Mouse (Mus musculus) liver, adult 2 months (tissue): ENCODE results near the gene Adamts8. TPM values are rescaled to one million over a fixed set of nuclear protein-coding genes. Genes with fewer than 3 reads are reported as not detected.

ENCODE experiments used
- DNase-seq: peaks from one replicate; pipeline ENCODE4 v3.0.0-alpha.2; 2011; ENCODE audit warnings: low read depth, low spot score; ENCODE audit errors: extremely low read depth
- H3K27ac ChIP-seq: fragments of 200-500 bp; replicated peaks from 2 replicates; pipeline ENCODE4 v1.5.1; 2012; ENCODE audit warnings: low read depth, mild to moderate bottlenecking, control low read depth, inconsistent platforms, low read length; ENCODE audit not compliant: insufficient read depth
- H3K27me3 ChIP-seq: fragments of 200-500 bp; 2 replicates; pipeline ENCODE4 v1.6.1; 2012; ENCODE audit warnings: mild to moderate bottlenecking, moderate library complexity, low read length, inconsistent platforms; ENCODE audit not compliant: control insufficient read depth, insufficient read depth
- H3K36me3 ChIP-seq: fragments of 200-500 bp; 2 replicates; pipeline ENCODE4 v1.6.1; 2012; ENCODE audit warnings: low read length, inconsistent platforms; ENCODE audit not compliant: control insufficient read depth, insufficient read depth
- H3K4me1 ChIP-seq: fragments of 200-500 bp; 2 replicates; pipeline ENCODE4 v1.6.1; 2011; ENCODE audit warnings: low read length; ENCODE audit not compliant: control insufficient read depth, insufficient read depth
- H3K4me3 ChIP-seq: fragments of 200-500 bp; 2 replicates; pipeline ENCODE4 v1.5.1; 2011; ENCODE audit warnings: low read depth, mild to moderate bottlenecking, control low read depth, low read length, moderate library complexity; ENCODE audit not compliant: insufficient read depth
- H3K79me2 ChIP-seq: fragments of 200-500 bp; 2 replicates; pipeline ENCODE4 v1.6.1; 2012; ENCODE audit warnings: inconsistent platforms, mild to moderate bottlenecking, low read length, moderate library complexity; ENCODE audit not compliant: control insufficient read depth, insufficient read depth
- H3K9ac ChIP-seq: fragments of 200-500 bp; 2 replicates; pipeline ENCODE4 v1.6.1; 2012; ENCODE audit warnings: low read depth, mild to moderate bottlenecking, control low read depth, inconsistent platforms, low read length
- CTCF ChIP-seq: fragments of 200-500 bp; IDR thresholded peaks from 2 replicates; pipeline ENCODE4 v1.5.1; 2011; ENCODE audit warnings: low read depth, low read length, control low read depth
- POLR2A ChIP-seq: fragments of 200-500 bp; IDR thresholded peaks from 2 replicates; pipeline ENCODE4 v1.6.1; 2011; ENCODE audit warnings: low read length, control low read depth; ENCODE audit not compliant: insufficient read depth; ENCODE audit errors: extremely low read depth
- WGBS: fragments of 180-500 bp; shearing (Covaris S2); methylation state at CpG from one replicate; pipeline ENCODE4 v1.1.7; 2018; 5-methylcytosine and 5-hydroxymethylcytosine counted together
- polyA plus RNA-seq: library from polyadenylated mRNA; depleted of rRNA; stranded (reverse); fragments of >200 nt; gene quantifications from 2 replicates; pipeline ENCODE4 v1.2.3, GENCODE M21; 2012
- total RNA-seq: library from RNA; depleted of rRNA; stranded (reverse); fragments of >200 nt; gene quantifications from 2 replicates; pipeline ENCODE4 v1.2.3, GENCODE M21; 2014

Adamts8 gene
- total and polyA plus RNA-seq, 2 experiments, result not detected

- no peaks in the 10 kb centered on the region for H3K79me2 ChIP-seq
- TF ChIP-seq CTCF, result no peak
- TF ChIP-seq POLR2A, result no peak
- DNase-seq, result no peak
- H3K36me3 ChIP-seq, result no peaks in the 10 kb centered on the region
- H3K9ac ChIP-seq, result no peak overlapping the region
- no peak overlapping the region for H3K4me3 ChIP-seq
- no peak overlapping the region for H3K27ac ChIP-seq
- no peaks in the 10 kb centered on the region for H3K27me3 ChIP-seq
- WGBS, result 89% methylated on average over 5 of the region's 5 CpGs
- H3K4me1 ChIP-seq, result peaks cover 7% of the 10 kb centered on the region
These were observed 39.1 kb upstream of the Adamts8 start for GRCm38 (mm10) chr9:30903266-30903665.

- Histone ChIP-seq H3K27ac (peak overlapping the region; percentile 27), H3K27me3 (no peaks in the 10 kb centered on the region), H3K79me2 (no peaks in the 10 kb centered on the region), H3K4me1 (peaks cover 7% of the 10 kb centered on the region), H3K4me3 (peak overlapping the region; percentile 34; the same call in 1 of the 2 replicates), H3K9ac (peak overlapping the region; percentile 7; the same call in 1 of the 2 replicates), H3K36me3 (no peaks in the 10 kb centered on the region)
- DNase-seq, result peak; percentile 97
- WGBS, result 14% methylated on average over 10 of the region's 10 CpGs
- TF ChIP-seq POLR2A, result no peak
- no peak for TF ChIP-seq CTCF
These were observed 36.5 kb upstream of the Adamts8 start for GRCm38 (mm10) chr9:30905861-30906260.

GRCm38 (mm10) chr9:30906426-30906825 is 35.9 kb upstream of the Adamts8 start:
- Histone ChIP-seq H3K36me3 (no peaks in the 10 kb centered on the region), H3K9ac (no peak overlapping the region), H3K27me3 (no peaks in the 10 kb centered on the region), H3K4me1 (peaks cover 8% of the 10 kb centered on the region), H3K4me3 (no peak overlapping the region), H3K79me2 (no peaks in the 10 kb centered on the region), H3K27ac (no peak overlapping the region)
- peak; percentile 74 for DNase-seq
- TF ChIP-seq CTCF (no peak), POLR2A (no peak)
- 23% methylated on average over 4 of the region's 4 CpGs for WGBS

- DNase-seq, result peak; percentile 29
- Histone ChIP-seq H3K27me3 (no peaks in the 10 kb centered on the region), H3K9ac (no peak overlapping the region), H3K36me3 (no peaks in the 10 kb centered on the region), H3K4me1 (peaks cover 17% of the 10 kb centered on the region), H3K4me3 (no peak overlapping the region), H3K27ac (no peak overlapping the region), H3K79me2 (no peaks in the 10 kb centered on the region)
- WGBS, result 59% methylated on average over 5 of the region's 5 CpGs
- no peak for TF ChIP-seq CTCF
- TF ChIP-seq POLR2A, result no peak
These were observed 34.6 kb upstream of the Adamts8 start for GRCm38 (mm10) chr9:30907677-30908295.

- no peaks in the 10 kb centered on the region for H3K27me3 ChIP-seq
- TF ChIP-seq CTCF (no peak), POLR2A (no peak)
- no peaks in the 10 kb centered on the region for H3K79me2 ChIP-seq
- 10% methylated on average over 5 of the region's 5 CpGs for WGBS
- H3K9ac ChIP-seq, result no peak overlapping the region
- H3K4me1 ChIP-seq, result peaks cover 17% of the 10 kb centered on the region
- DNase-seq, result peak; percentile 82
- H3K4me3 ChIP-seq, result no peak overlapping the region
- H3K27ac ChIP-seq, result no peak overlapping the region
- H3K36me3 ChIP-seq, result no peaks in the 10 kb centered on the region
These were observed 34.1 kb upstream of the Adamts8 start for GRCm38 (mm10) chr9:30908296-30908690.

- Histone ChIP-seq H3K9ac (no peak overlapping the region), H3K79me2 (no peaks in the 10 kb centered on the region), H3K4me3 (no peak overlapping the region), H3K36me3 (no peaks in the 10 kb centered on the region), H3K27me3 (no peaks in the 10 kb centered on the region), H3K4me1 (peaks cover 17% of the 10 kb centered on the region), H3K27ac (no peak overlapping the region)
- WGBS, result 56% methylated on average over 5 of the region's 5 CpGs
- DNase-seq, result no peak
- no peak for TF ChIP-seq POLR2A
- no peak for TF ChIP-seq CTCF
These were observed 33.4 kb upstream of the Adamts8 start for GRCm38 (mm10) chr9:30908973-30909372.
